Mouse (Mus musculus): ENCODE results near the gene Flnb. TPM values are rescaled to one million over a fixed set of nuclear protein-coding genes. Genes with fewer than 3 reads are reported as not detected.

Flnb gene
- polyA plus RNA-seq, 1 experiment from 2014 or later = 9.2 TPM

DNA sequence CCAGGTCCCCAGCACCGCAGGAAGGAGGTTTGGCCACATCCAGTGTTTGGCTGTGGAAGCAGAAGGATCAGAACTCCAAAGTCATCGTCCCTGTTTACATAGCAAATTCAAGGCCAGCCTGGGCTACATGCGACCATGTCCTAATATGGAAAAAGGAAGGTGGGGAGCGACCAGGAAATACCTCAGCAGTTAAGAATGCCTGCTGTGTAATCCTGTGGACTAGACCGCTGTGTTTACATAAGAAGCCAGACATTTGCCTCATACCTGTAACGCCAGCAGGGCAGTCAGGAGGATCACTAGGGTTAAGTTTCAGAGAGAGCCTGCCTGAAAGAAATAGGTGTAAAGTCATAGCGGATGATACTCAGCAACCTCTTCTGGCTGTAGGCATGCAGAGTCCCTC lies 145.4 kb downstream of the Flnb start:
- H3K9ac ChIP-seq (ENCODE audit: low read length) = no peak overlapping the region
- ATAC-seq (replicated peaks; ENCODE audit: extremely low read depth, insufficient read depth, low FRiP score) = no peak

DNA sequence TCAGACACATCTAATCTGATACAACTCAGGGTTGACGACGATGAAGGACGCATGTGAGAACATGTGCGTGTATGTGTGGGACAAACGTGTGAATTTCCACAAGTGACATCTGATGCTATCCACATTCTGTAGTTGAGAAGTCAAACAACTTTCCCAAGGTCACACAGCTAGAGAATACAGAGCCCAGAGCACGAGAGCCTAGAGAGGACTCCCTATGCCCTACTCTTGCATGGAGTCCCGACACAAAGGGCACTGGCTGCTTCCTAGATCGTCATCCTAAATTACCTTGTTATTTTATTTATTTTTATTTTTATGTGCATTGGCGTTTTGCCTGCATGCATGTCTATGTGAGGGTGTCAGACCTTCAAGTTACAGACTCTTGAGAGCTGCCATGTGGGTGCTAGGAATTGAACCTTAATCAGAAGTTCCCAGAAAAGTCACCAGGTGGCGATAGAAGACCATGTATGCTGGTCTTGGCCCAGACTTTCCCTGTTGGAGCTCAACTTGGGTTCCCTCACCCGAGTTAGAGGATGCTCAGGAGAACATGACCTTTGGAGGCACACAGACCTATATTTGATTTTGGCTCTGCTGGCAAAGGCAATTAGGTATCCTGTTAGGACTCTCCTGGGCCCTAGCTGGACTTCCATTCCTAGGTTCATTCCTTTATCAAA lies 146.6 kb downstream of the Flnb start:
- ATAC-seq (replicated peaks; ENCODE audit: extremely low read depth, insufficient read depth, low FRiP score) = 0 out of 2 replicates have a peak, but pooled peaks have one; percentile 16
- Histone ChIP-seq H3K27ac (ENCODE audit: low read length) (no peak overlapping the region), H3K4me2 (ENCODE audit: low read depth, low read length) (no peak overlapping the region), H3K36me3 (ENCODE audit: control insufficient read depth, insufficient read depth) (no peaks in the 10 kb centered on the region), H3K4me3 (ENCODE audit: low read length) (no peak overlapping the region), H3K9me3 (replicated peaks; ENCODE audit: control insufficient read depth, low read length) (no peaks in the 10 kb centered on the region), H3K9ac (ENCODE audit: low read length) (no peak overlapping the region), H3K4me1 (ENCODE audit: control insufficient read depth, insufficient read depth, low read length) (peaks cover 8% of the 10 kb centered on the region), H3K27me3 (ENCODE audit: control insufficient read depth, insufficient read depth, low read length) (no peaks in the 10 kb centered on the region)
- 53% methylated on average over 11 of the region's 11 CpGs for WGBS

More for the DNA sequence above, 145.4 kb downstream of the Flnb start:
- Histone ChIP-seq H3K36me3 (ENCODE audit: control insufficient read depth, insufficient read depth) (no peaks in the 10 kb centered on the region), H3K4me3 (ENCODE audit: low read length) (no peak overlapping the region), H3K9me3 (replicated peaks; ENCODE audit: control insufficient read depth, low read length) (no peaks in the 10 kb centered on the region), H3K4me1 (ENCODE audit: control insufficient read depth, insufficient read depth, low read length) (peaks cover 10% of the 10 kb centered on the region), H3K27me3 (ENCODE audit: control insufficient read depth, insufficient read depth, low read length) (no peaks in the 10 kb centered on the region), H3K27ac (ENCODE audit: low read length) (no peak overlapping the region), H3K4me2 (ENCODE audit: low read depth, low read length) (no peak overlapping the region)
- WGBS = 54% methylated on average over 7 of the region's 7 CpGs

DNA sequence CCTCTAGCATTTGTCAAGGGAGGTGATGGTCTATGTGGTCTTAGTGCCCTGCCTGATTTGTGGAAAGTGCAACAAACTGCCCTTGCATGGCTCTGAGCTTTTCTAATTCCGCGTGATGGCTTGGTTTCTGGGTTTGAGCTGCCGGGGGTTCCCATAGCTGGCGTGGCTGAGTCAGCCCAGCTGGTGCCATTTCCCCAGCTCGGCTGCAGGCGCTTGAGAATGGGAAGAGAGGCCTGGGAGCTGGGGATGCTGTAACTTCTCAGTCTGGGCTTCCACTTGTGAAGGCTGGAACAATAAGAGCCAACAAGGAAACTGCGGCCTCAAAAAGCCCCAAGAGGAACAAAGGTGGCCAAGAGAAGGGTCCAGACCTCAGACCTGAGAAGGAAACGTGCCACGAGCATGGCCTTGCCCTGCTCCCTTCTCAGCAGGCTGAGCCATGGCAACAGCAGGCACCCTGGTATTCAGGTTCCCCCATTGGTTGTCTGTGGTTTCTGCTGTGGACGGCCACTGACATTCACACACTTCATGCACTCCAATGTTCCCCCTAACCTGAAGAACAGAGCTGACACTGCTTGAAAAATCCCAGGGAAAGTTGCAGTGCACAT lies 154.2 kb downstream of the Flnb start:
- no peaks in the 10 kb centered on the region for H3K4me1 ChIP-seq (ENCODE audit: control insufficient read depth, insufficient read depth, low read length)
- no peak overlapping the region for H3K4me2 ChIP-seq (ENCODE audit: low read depth, low read length)
- H3K36me3 ChIP-seq (ENCODE audit: control insufficient read depth, insufficient read depth) = no peaks in the 10 kb centered on the region
- H3K9me3 ChIP-seq (replicated peaks; ENCODE audit: control insufficient read depth, low read length) = no peaks in the 10 kb centered on the region; the same call in 1 of the 2 replicates
- no peaks in the 10 kb centered on the region for H3K27me3 ChIP-seq (ENCODE audit: control insufficient read depth, insufficient read depth, low read length)
- no peak overlapping the region for H3K4me3 ChIP-seq (ENCODE audit: low read length)
- H3K27ac ChIP-seq (ENCODE audit: low read length) = no peak overlapping the region
- ATAC-seq (replicated peaks; ENCODE audit: extremely low read depth, insufficient read depth, low FRiP score) = no peak
- H3K9ac ChIP-seq (ENCODE audit: low read length) = no peak overlapping the region
- 52% methylated on average over 10 of the region's 10 CpGs for WGBS

- WGBS = 84% methylated on average over 1 of the region's 1 CpGs
- no peak for ATAC-seq (replicated peaks; ENCODE audit: extremely low read depth, insufficient read depth, low FRiP score)
- no peaks in the 10 kb centered on the region for H3K36me3 ChIP-seq (ENCODE audit: control insufficient read depth, insufficient read depth)
- no peaks in the 10 kb centered on the region for H3K4me1 ChIP-seq (ENCODE audit: control insufficient read depth, insufficient read depth, low read length)
- no peak overlapping the region for H3K9ac ChIP-seq (ENCODE audit: low read length)
- no peak overlapping the region for H3K4me2 ChIP-seq (ENCODE audit: low read depth, low read length)
- no peak overlapping the region for H3K27ac ChIP-seq (ENCODE audit: low read length)
- no peaks in the 10 kb centered on the region for H3K27me3 ChIP-seq (ENCODE audit: control insufficient read depth, insufficient read depth, low read length)
- H3K4me3 ChIP-seq (ENCODE audit: low read length) = no peak overlapping the region
- H3K9me3 ChIP-seq (replicated peaks; ENCODE audit: control insufficient read depth, low read length) = no peaks in the 10 kb centered on the region; the same call in 1 of the 2 replicates
Measured at GRCm38 (mm10) chr14:7974643-7975042, 156.9 kb downstream of the Flnb start.

GRCm38 (mm10) chr14:7975177-7975576 lies 157.4 kb downstream of the Flnb start:
- H3K4me3 ChIP-seq (ENCODE audit: low read length) = no peak overlapping the region
- 79% methylated on average over 6 of the region's 6 CpGs for WGBS
- no peaks in the 10 kb centered on the region; the same call in 1 of the 2 replicates for H3K9me3 ChIP-seq (replicated peaks; ENCODE audit: control insufficient read depth, low read length)
- H3K4me1 ChIP-seq (ENCODE audit: control insufficient read depth, insufficient read depth, low read length) = no peaks in the 10 kb centered on the region
- no peak for ATAC-seq (replicated peaks; ENCODE audit: extremely low read depth, insufficient read depth, low FRiP score)
- no peak overlapping the region for H3K27ac ChIP-seq (ENCODE audit: low read length)
- no peaks in the 10 kb centered on the region for H3K27me3 ChIP-seq (ENCODE audit: control insufficient read depth, insufficient read depth, low read length)
- H3K4me2 ChIP-seq (ENCODE audit: low read depth, low read length) = no peak overlapping the region
- H3K36me3 ChIP-seq (ENCODE audit: control insufficient read depth, insufficient read depth) = no peaks in the 10 kb centered on the region
- H3K9ac ChIP-seq (ENCODE audit: low read length) = no peak overlapping the region

DNA sequence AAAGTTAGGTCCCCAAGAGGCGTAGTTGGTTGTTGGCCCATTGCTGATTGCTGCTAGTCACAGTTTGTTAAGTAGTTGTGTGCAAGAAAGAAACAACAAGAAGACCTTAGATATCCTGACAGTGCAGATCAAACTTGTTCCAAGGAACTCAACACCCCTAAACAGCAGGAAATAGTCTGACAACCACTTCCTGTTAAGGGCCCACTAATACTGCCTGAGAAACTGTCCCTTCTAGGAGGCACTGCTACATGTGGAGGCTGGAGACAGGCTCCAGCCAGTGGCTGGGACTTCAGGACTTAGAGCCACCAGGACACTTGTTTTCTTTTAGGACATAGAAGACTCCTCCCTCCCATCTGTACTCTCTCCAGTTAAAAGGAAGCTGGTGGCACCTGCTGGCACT lies 159.7 kb downstream of the Flnb start:
- H3K4me3 ChIP-seq (ENCODE audit: low read length) = no peak overlapping the region
- H3K4me2 ChIP-seq (ENCODE audit: low read depth, low read length) = no peak overlapping the region
- WGBS = 77% methylated on average over 1 of the region's 1 CpGs
- no peaks in the 10 kb centered on the region; the same call in 1 of the 2 replicates for H3K9me3 ChIP-seq (replicated peaks; ENCODE audit: control insufficient read depth, low read length)
- H3K27ac ChIP-seq (ENCODE audit: low read length) = no peak overlapping the region
- no peaks in the 10 kb centered on the region for H3K27me3 ChIP-seq (ENCODE audit: control insufficient read depth, insufficient read depth, low read length)
- ATAC-seq (replicated peaks; ENCODE audit: extremely low read depth, insufficient read depth, low FRiP score) = no peak
- no peaks in the 10 kb centered on the region for H3K4me1 ChIP-seq (ENCODE audit: control insufficient read depth, insufficient read depth, low read length)
- H3K36me3 ChIP-seq (ENCODE audit: control insufficient read depth, insufficient read depth) = no peaks in the 10 kb centered on the region
- H3K9ac ChIP-seq (ENCODE audit: low read length) = no peak overlapping the region

- Histone ChIP-seq H3K9me3 (replicated peaks; ENCODE audit: control insufficient read depth, low read length) (no peaks in the 10 kb centered on the region; the same call in 1 of the 2 replicates), H3K36me3 (ENCODE audit: control insufficient read depth, insufficient read depth) (no peaks in the 10 kb centered on the region), H3K4me1 (ENCODE audit: control insufficient read depth, insufficient read depth, low read length) (no peaks in the 10 kb centered on the region), H3K27me3 (ENCODE audit: control insufficient read depth, insufficient read depth, low read length) (no peaks in the 10 kb centered on the region), H3K4me2 (ENCODE audit: low read depth, low read length) (no peak overlapping the region), H3K9ac (ENCODE audit: low read length) (no peak overlapping the region), H3K4me3 (ENCODE audit: low read length) (no peak overlapping the region), H3K27ac (ENCODE audit: low read length) (no peak overlapping the region)
- no peak for ATAC-seq (replicated peaks; ENCODE audit: extremely low read depth, insufficient read depth, low FRiP score)
- WGBS = 72% methylated on average over 1 of the region's 1 CpGs
Measured at GRCm38 (mm10) chr14:7978183-7978582, 160.4 kb downstream of the Flnb start.

- WGBS = 96% methylated on average over 1 of the region's 1 CpGs
- no peak for ATAC-seq (replicated peaks; ENCODE audit: extremely low read depth, insufficient read depth, low FRiP score)
- no peaks in the 10 kb centered on the region; the same call in 1 of the 2 replicates for H3K9me3 ChIP-seq (replicated peaks; ENCODE audit: control insufficient read depth, low read length)
Measured at GRCm38 (mm10) chr14:7981226-7981625, 163.5 kb downstream of the Flnb start.

DNA sequence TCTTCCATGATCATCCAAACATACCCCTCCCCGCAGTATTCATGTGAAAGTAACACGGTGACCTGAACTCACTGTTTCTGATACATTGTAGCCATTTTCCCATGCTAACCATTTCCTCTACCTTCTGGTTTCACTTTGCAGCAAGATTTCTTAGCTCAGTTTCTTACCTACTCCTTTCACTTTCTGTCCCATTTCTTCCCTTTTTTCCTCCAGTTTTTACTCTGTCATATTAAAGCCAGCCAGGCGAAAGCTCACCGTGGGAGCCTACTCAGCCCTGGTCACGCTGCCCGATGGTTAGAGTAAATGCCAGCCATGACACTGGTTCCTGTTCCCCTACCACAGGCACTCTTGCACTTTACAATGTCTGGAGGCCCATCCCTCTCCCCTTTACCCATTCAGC lies 169.2 kb downstream of the Flnb start:
- no peak overlapping the region for H3K4me2 ChIP-seq (ENCODE audit: low read depth, low read length)
- 89% methylated on average over 6 of the region's 6 CpGs for WGBS

More at GRCm38 (mm10) chr14:7981226-7981625, 163.5 kb downstream of the Flnb start:
- Histone ChIP-seq H3K27ac (ENCODE audit: low read length) (no peak overlapping the region), H3K4me3 (ENCODE audit: low read length) (no peak overlapping the region), H3K4me1 (ENCODE audit: control insufficient read depth, insufficient read depth, low read length) (no peaks in the 10 kb centered on the region), H3K27me3 (ENCODE audit: control insufficient read depth, insufficient read depth, low read length) (no peaks in the 10 kb centered on the region), H3K4me2 (ENCODE audit: low read depth, low read length) (no peak overlapping the region), H3K36me3 (ENCODE audit: control insufficient read depth, insufficient read depth) (no peaks in the 10 kb centered on the region), H3K9ac (ENCODE audit: low read length) (no peak overlapping the region)

More for the DNA sequence above, 169.2 kb downstream of the Flnb start:
- no peaks in the 10 kb centered on the region for H3K9me3 ChIP-seq (replicated peaks; ENCODE audit: control insufficient read depth, low read length)
- H3K27ac ChIP-seq (ENCODE audit: low read length) = no peak overlapping the region
- ATAC-seq (replicated peaks; ENCODE audit: extremely low read depth, insufficient read depth, low FRiP score) = no peak
- H3K27me3 ChIP-seq (ENCODE audit: control insufficient read depth, insufficient read depth, low read length) = no peaks in the 10 kb centered on the region
- no peaks in the 10 kb centered on the region for H3K36me3 ChIP-seq (ENCODE audit: control insufficient read depth, insufficient read depth)
- H3K9ac ChIP-seq (ENCODE audit: low read length) = no peak overlapping the region
- H3K4me3 ChIP-seq (ENCODE audit: low read length) = no peak overlapping the region
- H3K4me1 ChIP-seq (ENCODE audit: control insufficient read depth, insufficient read depth, low read length) = no peaks in the 10 kb centered on the region

Measured in heart, embryonic 16.5 days (tissue).